Mouse (Mus musculus) ovary, adult 18-20 months (tissue): ENCODE measurements around the gene Lrrc3.

Experiments
- DNase-seq: peaks from one replicate; pipeline ENCODE4 v3.0.0; 2022; ENCODE audit warnings: low spot score, mixed read lengths

Lrrc3 gene

DNA sequence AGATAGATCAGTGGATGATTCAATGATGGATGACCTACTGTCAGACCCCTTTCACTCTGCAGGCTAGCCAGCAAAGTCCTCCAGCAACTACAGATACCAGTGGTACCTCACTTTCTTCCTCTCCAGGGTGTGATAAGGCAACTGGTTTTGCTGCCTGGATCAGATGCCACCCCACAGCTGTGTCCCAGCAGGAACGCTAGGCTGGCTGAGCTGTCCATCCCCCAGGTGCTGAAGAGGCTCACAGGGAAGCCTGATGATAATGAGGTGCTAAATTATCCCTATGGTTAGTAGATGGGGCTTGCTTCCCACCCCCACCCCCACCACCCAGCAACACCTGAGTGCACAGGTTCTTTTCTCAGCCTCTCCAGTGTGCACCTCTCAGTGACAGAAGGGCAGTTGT is 34.8 kb downstream of the Lrrc3 start:
- DNase-seq = no peak

GRCm38 (mm10) chr10:77864762-77865143 is 37.6 kb downstream of the Lrrc3 start:
- DNase-seq = no peak

GRCm38 (mm10) chr10:77864067-77864761 is 38.1 kb downstream of the Lrrc3 start:
- DNase-seq = peak; percentile 49

GRCm38 (mm10) chr10:77861675-77862074 is 40.7 kb downstream of the Lrrc3 start, which contains the start of gene Gm3285:
Gm3285 (plus strand) TSS chr10:77861975.
- no peak for DNase-seq

- DNase-seq = no peak
These were observed 49.8 kb downstream of the Lrrc3 start, which contains the start of gene Gm10318 for GRCm38 (mm10) chr10:77852559-77852958. Gm10318 (plus strand) TSS chr10:77852859.
